Mouse (Mus musculus) hindbrain, embryonic 13.5 days (tissue): ENCODE measurements at regions not wholly inside any gene's neighbourhood (a gene's known extent, or its start where the extent isn't known, plus 50 kb on each side); places are given as distances from the start of the nearest gene placed in this dataset.

Experiments
- ATAC-seq: fragments of 200-750 bp; cut with Nextera tagmentation; 2 replicates; pipeline ENCODE4 v1.8.0; 2017; ENCODE audit warnings: moderate TSS enrichment; ENCODE audit not compliant: low FRiP score
- H3K27ac ChIP-seq: fragments of 300-500 bp; sonication (generic); 2 replicates; pipeline ENCODE4 v1.5.1; 2015; ENCODE audit warnings: inconsistent platforms, mild to moderate bottlenecking, moderate library complexity
- H3K27me3 ChIP-seq: fragments of 300-500 bp; sonication (generic); 2 replicates; pipeline ENCODE4 v1.6.1; 2015; ENCODE audit warnings: mild to moderate bottlenecking, inconsistent platforms
- H3K36me3 ChIP-seq: fragments of 300-500 bp; sonication (generic); 2 replicates; pipeline ENCODE4 v1.6.1; 2015; ENCODE audit warnings: mild to moderate bottlenecking, inconsistent platforms
- H3K4me1 ChIP-seq: fragments of 300-500 bp; sonication (generic); replicated peaks from 2 replicates; pipeline ENCODE4 v1.6.1; 2015; ENCODE audit warnings: inconsistent platforms
- H3K4me2 ChIP-seq: fragments of 300-500 bp; sonication (generic); 2 replicates; pipeline ENCODE4 v1.6.1; 2015; ENCODE audit warnings: inconsistent platforms, mild to moderate bottlenecking, moderate library complexity
- H3K4me3 ChIP-seq: fragments of 300-500 bp; sonication (generic); 2 replicates; pipeline ENCODE4 v1.5.1; 2015; ENCODE audit warnings: mild to moderate bottlenecking, inconsistent platforms
- H3K9ac ChIP-seq: fragments of 300-500 bp; sonication (generic); 2 replicates; pipeline ENCODE4 v1.6.1; 2015; ENCODE audit warnings: mild to moderate bottlenecking, inconsistent platforms
- H3K9me3 ChIP-seq: fragments of 300-500 bp; sonication (generic); 2 replicates; pipeline ENCODE4 v1.6.1; 2016; ENCODE audit warnings: inconsistent platforms
- WGBS: fragments of 180-500 bp; shearing (Covaris S2); methylation state at CpG from one replicate; pipeline ENCODE4 v1.1.7; 2015; 5-methylcytosine and 5-hydroxymethylcytosine counted together

GRCm38 (mm10) chr11:40850652-40851092, 95.6 kb upstream of the Ccng1 start:
- ATAC-seq, result no peak

GRCm38 (mm10) chr11:40846586-40846985, 91.5 kb upstream of the Ccng1 start:
- Histone ChIP-seq H3K36me3 (no peaks in the 10 kb centered on the region), H3K9me3 (no peaks in the 10 kb centered on the region), H3K27me3 (no peaks in the 10 kb centered on the region), H3K4me1 (no peaks in the 10 kb centered on the region), H3K27ac (no peak overlapping the region), H3K4me3 (no peak overlapping the region), H3K9ac (no peak overlapping the region), H3K4me2 (no peak overlapping the region)
- ATAC-seq, result no peak
- 87% methylated on average over 1 of the region's 1 CpGs for WGBS

More at GRCm38 (mm10) chr11:40850652-40851092, 95.6 kb upstream of the Ccng1 start:
- 55% methylated on average over 4 of the region's 4 CpGs for WGBS
- Histone ChIP-seq H3K4me3 (no peak overlapping the region), H3K4me1 (no peaks in the 10 kb centered on the region), H3K9me3 (no peaks in the 10 kb centered on the region), H3K4me2 (no peak overlapping the region), H3K27me3 (no peaks in the 10 kb centered on the region), H3K9ac (no peak overlapping the region), H3K27ac (no peak overlapping the region), H3K36me3 (no peaks in the 10 kb centered on the region)

- Histone ChIP-seq H3K9ac (no peak overlapping the region), H3K27me3 (no peaks in the 10 kb centered on the region), H3K36me3 (no peaks in the 10 kb centered on the region), H3K27ac (no peak overlapping the region), H3K4me2 (no peak overlapping the region), H3K4me1 (no peaks in the 10 kb centered on the region), H3K4me3 (no peak overlapping the region), H3K9me3 (no peaks in the 10 kb centered on the region)
- no peak for ATAC-seq
- WGBS, result 72% methylated on average over 4 of the region's 4 CpGs
Measured at GRCm38 (mm10) chr11:40835393-40835792, 80.3 kb upstream of the Ccng1 start.
